Mouse (Mus musculus): ENCODE data around the gene Phyhd1. TPM values are rescaled to one million over a fixed set of nuclear protein-coding genes. Genes with fewer than 3 reads are reported as not detected.

Phyhd1 gene
- total RNA-seq, 2 experiments from 2014 or later, result 11.0 to 14.3 TPM

Other genes starting within 250 kb of the Phyhd1 start
- 1 to 10 TPM; 3.2 to 3.3 TPM for gene Wdr34, start 217.3 kb upstream of the Phyhd1 start, total RNA-seq (2021)
- gene Set, start 208.8 kb upstream of the Phyhd1 start, total RNA-seq (2021), result 10 to 100 TPM; 75.4 to 90.4 TPM
- 1 to 10 TPM; 5.9 to 6.4 TPM for gene Pkn3, start 188.5 kb upstream of the Phyhd1 start, total RNA-seq (2021)
- gene Zdhhc12, start 172.6 kb upstream of the Phyhd1 start, total RNA-seq (2021), result 1 to 10 TPM; 3.5 to 4.0 TPM
- gene Zer1, start 141.6 kb upstream of the Phyhd1 start, total RNA-seq (2021), result 10 to 100 TPM; 17.7 to 20.6 TPM
- gene Tbc1d13, start 132.5 kb upstream of the Phyhd1 start, total RNA-seq (2021), result 10 to 100 TPM; 12.0 to 13.7 TPM
- 10 to 100 TPM; 44.4 to 49.4 TPM for gene Endog, start 94.7 kb upstream of the Phyhd1 start, total RNA-seq (2021)
- 1 to 10 TPM; 5.9 to 6.1 TPM for gene Spout1, start 87.7 kb upstream of the Phyhd1 start, total RNA-seq (2021)
- 10 to 100 TPM; 20.4 to 23.4 TPM for gene Kyat1, start 60.4 kb upstream of the Phyhd1 start, total RNA-seq (2021)
- gene Lrrc8a, start 28.5 kb upstream of the Phyhd1 start, total RNA-seq (2021), result 10 to 100 TPM; 19.3 to 30.1 TPM
- gene Gm28035, start 25.6 kb upstream of the Phyhd1 start, total RNA-seq (2021), result 1 to 10 TPM in 1 of 2 experiments, under 1 TPM in 1; 0.59 to 1.7 TPM
- under 1 TPM in 1 of 2 experiments, not detected in 1; 0.90 TPM for gene Gm28038, start 14.8 kb downstream of the Phyhd1 start, total RNA-seq (2021)
- gene Dolk, start 20.1 kb downstream of the Phyhd1 start, total RNA-seq (2021), result 10 to 100 TPM; 18.8 to 18.9 TPM
- 10 to 100 TPM; 10.5 to 13.1 TPM for gene Nup188, start 20.2 kb downstream of the Phyhd1 start, total RNA-seq (2021)
- 10 to 100 TPM; 23.2 to 28.1 TPM for gene Sh3glb2, start 93.1 kb downstream of the Phyhd1 start, total RNA-seq (2021)
- 10 to 100 TPM; 16.3 to 16.8 TPM for gene Miga2, start 98.0 kb downstream of the Phyhd1 start, total RNA-seq (2021)
- 1 to 10 TPM; 7.0 to 7.3 TPM for gene Dolpp1, start 126.1 kb downstream of the Phyhd1 start, total RNA-seq (2021)
- 100 to 1,000 TPM; 251 to 325 TPM for gene Crat, start 149.6 kb downstream of the Phyhd1 start, total RNA-seq (2021)
- 10 to 100 TPM; 71.1 to 80.7 TPM for gene Ptpa, start 149.8 kb downstream of the Phyhd1 start, total RNA-seq (2021)
- 1 to 10 TPM; 3.5 to 4.2 TPM for gene Ier5l, start 208.0 kb downstream of the Phyhd1 start, total RNA-seq (2021)